Mouse (Mus musculus) forebrain, postnatal 0 days (tissue): Measurements from ENCODE around the gene Lrrn4cl. TPM values are rescaled to one million over a fixed set of nuclear protein-coding genes. Genes with fewer than 3 reads are reported as not detected.
A peak's percentile ranks its signal among the peaks of the same experiment; 100 is the strongest.

Experiments
- ATAC-seq: fragments of 200-750 bp; cut with Nextera tagmentation; 2 replicates; pipeline ENCODE4 v1.8.0; 2017; ENCODE audit warnings: mild to moderate bottlenecking, moderate library complexity
- DNase-seq: peaks from one replicate; pipeline ENCODE4 v3.0.0-alpha.2; 2015
- H3K27ac ChIP-seq: fragments of 300-500 bp; sonication (generic); 2 replicates; pipeline ENCODE4 v1.5.1; 2014; ENCODE audit warnings: low read depth, mild to moderate bottlenecking, antibody characterized with exemption, low read length, moderate library complexity, mixed read lengths
- H3K27me3 ChIP-seq: fragments of 300-500 bp; sonication (generic); 2 replicates; pipeline ENCODE4 v1.6.1; 2014; ENCODE audit warnings: mild to moderate bottlenecking, low read length, mixed read lengths; ENCODE audit not compliant: insufficient read depth
- H3K36me3 ChIP-seq: fragments of 300-500 bp; sonication (generic); 2 replicates; pipeline ENCODE4 v1.6.1; 2014; ENCODE audit warnings: mild to moderate bottlenecking, moderate library complexity; ENCODE audit not compliant: insufficient read depth
- H3K4me1 ChIP-seq: fragments of 300-500 bp; sonication (generic); 2 replicates; pipeline ENCODE4 v1.6.1; 2014; ENCODE audit warnings: antibody characterized with exemption; ENCODE audit not compliant: insufficient read depth
- H3K4me2 ChIP-seq: fragments of 300-500 bp; sonication (generic); 2 replicates; pipeline ENCODE4 v1.6.1; 2014; ENCODE audit warnings: low read depth, mild to moderate bottlenecking, moderate library complexity
- H3K4me3 ChIP-seq: fragments of 300-500 bp; sonication (generic); 2 replicates; pipeline ENCODE4 v1.5.1; 2014; ENCODE audit warnings: low read depth, low read length, mixed read lengths
- H3K9ac ChIP-seq: fragments of 300-500 bp; sonication (generic); 2 replicates; pipeline ENCODE4 v1.6.1; 2014; ENCODE audit warnings: mild to moderate bottlenecking
- H3K9me3 ChIP-seq: fragments of 300-500 bp; sonication (generic); 2 replicates; pipeline ENCODE4 v1.6.1; 2016; ENCODE audit warnings: low read length
- CTCF ChIP-seq: sonication (generic); IDR thresholded peaks from 2 replicates; pipeline ENCODE4 v1.5.1; 2016; ENCODE audit warnings: antibody characterized with exemption, control low read depth, low read depth
- WGBS: fragments of 180-500 bp; shearing (Covaris S2); extraction: QIAGEN DNeasy Blood & Tissue Kit; methylation state at CpG from one replicate; pipeline ENCODE4 v1.1.7; 2014; 5-methylcytosine and 5-hydroxymethylcytosine counted together
- polyA plus RNA-seq: library from polyadenylated mRNA; unstranded; fragments of >200 nt; fragmentation: Nextera tagmentation; extraction: Ambion mirVana; gene quantifications from 2 replicates; pipeline ENCODE4 v1.2.1, GENCODE M21; 2015
- total RNA-seq: library from RNA; depleted of rRNA; stranded (reverse); fragments of >200 nt; gene quantifications from 2 replicates; pipeline ENCODE4 v1.2.3, GENCODE M21; 2014; rRNA removed

The Lrrn4cl gene
- total RNA-seq (1.5 and 2.6 TPM in 2 replicates), polyA plus RNA-seq (0.58 and 0.88 TPM in 2 replicates)

DNA sequence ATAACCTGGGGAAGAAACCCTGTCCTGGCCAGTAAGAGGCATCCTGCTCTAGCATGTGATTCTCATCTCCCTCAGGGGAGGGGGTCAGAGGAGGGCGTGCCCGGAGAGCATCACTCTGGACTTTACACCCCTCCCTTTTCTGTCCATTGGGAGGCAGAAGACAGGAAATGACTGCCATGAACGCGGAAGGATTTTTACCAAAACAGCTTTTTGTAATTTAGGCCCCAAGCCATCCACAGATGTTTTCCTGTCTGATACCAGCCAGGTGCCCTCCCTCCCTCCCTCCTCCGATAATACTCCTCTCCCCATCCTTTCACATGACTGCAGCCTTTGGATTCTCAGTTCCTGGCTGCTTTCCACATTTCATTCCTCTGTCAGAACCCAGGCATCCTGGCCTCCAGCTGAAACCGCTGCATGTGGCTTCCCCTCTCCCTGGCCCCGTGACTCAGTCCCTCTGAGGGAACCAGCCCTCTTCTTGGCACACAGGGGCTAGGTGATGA is at the start of gene Lrrn4cl:
Gene Lrrn4cl, plus strand, starts transcription at position 367 of the 500 bp plus-strand sequence.
- no peak for TF ChIP-seq CTCF
- peak; percentile 45 for ATAC-seq

GRCm38 (mm10) chr19:8802130-8802821 is 48.3 kb upstream of the Lrrn4cl start, which contains the start of gene Zbtb3:
Gene Zbtb3 (plus strand): TSS chr19:8802555.
- no peak for TF ChIP-seq CTCF
- ATAC-seq (peak; percentile 97), DNase-seq (peak; percentile 97)
- 2% methylated on average over 30 of the region's 30 CpGs for WGBS
- peak within 1 kb of the TSS; percentile 75 for H3K4me2 ChIP-seq
- H3K27me3 ChIP-seq = no peaks in the 10 kb centered on the region
- H3K9me3 ChIP-seq = no peaks in the 10 kb centered on the region
- peaks cover 2% of the 10 kb centered on the region; the same call in 1 of the 2 replicates for H3K36me3 ChIP-seq
- peaks cover 7% of the 10 kb centered on the region for H3K4me1 ChIP-seq
- peak within 1 kb of the TSS; percentile 56 for H3K9ac ChIP-seq
- peak within 1 kb of the TSS; percentile 58 for H3K4me3 ChIP-seq
- peak within 1 kb of the TSS; percentile 90 for H3K27ac ChIP-seq

More for the DNA sequence above, at the start of gene Lrrn4cl:
- Histone ChIP-seq H3K4me2 (no peak within 1 kb of the TSS), H3K27ac (no peak within 1 kb of the TSS), H3K4me3 (no peak within 1 kb of the TSS), H3K27me3 (no peaks in the 10 kb centered on the region), H3K36me3 (peaks cover 37% of the 10 kb centered on the region), H3K9me3 (no peaks in the 10 kb centered on the region), H3K9ac (no peak within 1 kb of the TSS), H3K4me1 (no peaks in the 10 kb centered on the region)
- no peak for DNase-seq
- 38% methylated on average over 7 of the region's 7 CpGs for WGBS

- H3K36me3 ChIP-seq = peaks cover 5% of the 10 kb centered on the region; the same call in 1 of the 2 replicates
- H3K27me3 ChIP-seq = no peaks in the 10 kb centered on the region
- H3K4me3 ChIP-seq = peak overlapping the region; percentile 58; the same call in 1 of the 2 replicates
- peak overlapping the region; percentile 90; the same call in 1 of the 2 replicates for H3K27ac ChIP-seq
- ATAC-seq (no peak), DNase-seq (no peak)
- WGBS = 91% methylated on average over 9 of the region's 9 CpGs
- peaks cover 7% of the 10 kb centered on the region for H3K4me1 ChIP-seq
- no peak for TF ChIP-seq CTCF
- no peaks in the 10 kb centered on the region for H3K9me3 ChIP-seq
- H3K4me2 ChIP-seq = peak overlapping the region; percentile 75
- peak overlapping the region; percentile 56; the same call in 1 of the 2 replicates for H3K9ac ChIP-seq
Measured at GRCm38 (mm10) chr19:8803204-8803780, 47.3 kb upstream of the Lrrn4cl start.

- no peak for DNase-seq
- Histone ChIP-seq H3K9me3 (no peaks in the 10 kb centered on the region), H3K27me3 (no peaks in the 10 kb centered on the region), H3K4me2 (no peak overlapping the region), H3K36me3 (peaks cover 12% of the 10 kb centered on the region; the same call in 1 of the 2 replicates), H3K4me3 (no peak overlapping the region), H3K4me1 (peaks cover 7% of the 10 kb centered on the region), H3K27ac (no peak overlapping the region), H3K9ac (no peak overlapping the region)
- no peak for ATAC-seq
- 94% methylated on average over 11 of the region's 11 CpGs for WGBS
- TF ChIP-seq CTCF = no peak
Measured at GRCm38 (mm10) chr19:8803879-8804660, 46.5 kb upstream of the Lrrn4cl start.

DNA sequence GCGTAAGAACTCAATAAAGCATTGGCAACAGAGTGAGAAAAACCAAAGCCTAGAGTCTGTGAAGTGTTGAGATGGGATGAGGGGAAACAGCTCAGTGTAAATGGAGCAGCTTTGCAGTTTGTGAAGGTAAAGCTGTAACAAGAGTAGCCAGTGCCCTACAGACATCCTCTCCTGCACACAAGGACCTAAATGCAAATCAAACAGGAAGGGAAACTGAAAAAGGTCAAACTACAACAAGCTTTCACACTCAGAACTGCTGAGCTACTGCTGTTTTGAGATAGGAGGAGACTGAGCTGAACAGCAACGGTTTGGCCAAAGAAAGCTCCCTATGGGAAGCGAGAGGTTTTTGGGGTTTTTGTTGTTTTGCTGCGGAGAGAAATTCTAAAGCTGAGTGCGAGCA is 43.8 kb upstream of the Lrrn4cl start:
- ATAC-seq (no peak), DNase-seq (no peak)
- Histone ChIP-seq H3K27me3 (no peaks in the 10 kb centered on the region), H3K9ac (no peak overlapping the region), H3K9me3 (no peaks in the 10 kb centered on the region), H3K27ac (no peak overlapping the region), H3K4me1 (peaks cover 7% of the 10 kb centered on the region), H3K36me3 (peaks cover 30% of the 10 kb centered on the region), H3K4me2 (no peak overlapping the region), H3K4me3 (no peak overlapping the region)
- TF ChIP-seq CTCF = no peak
- WGBS = 89% methylated on average over 5 of the region's 5 CpGs

DNA sequence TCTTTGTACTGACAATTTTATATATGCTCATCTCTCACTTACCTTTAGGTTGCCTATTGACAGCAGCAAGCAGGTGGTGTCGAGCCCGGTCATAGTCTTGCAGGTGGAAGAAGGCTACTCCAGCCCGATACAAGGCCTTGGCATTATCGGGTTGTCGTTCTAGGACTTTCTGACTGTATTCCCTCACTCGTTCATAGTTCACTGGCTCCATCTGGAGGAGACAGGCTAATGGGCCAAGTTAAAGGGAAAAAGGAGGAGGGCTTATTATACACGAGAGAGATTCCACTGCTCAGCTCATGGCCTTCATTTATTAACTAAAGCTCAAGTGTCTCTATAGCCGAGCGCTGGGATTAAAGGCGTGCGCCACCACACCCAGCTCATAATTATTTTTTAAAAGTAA is 34.8 kb upstream of the Lrrn4cl start:
- DNase-seq (no peak), ATAC-seq (no peak)
- no peak overlapping the region for H3K4me3 ChIP-seq
- TF ChIP-seq CTCF = peak; percentile 36
- no peak overlapping the region for H3K9ac ChIP-seq
- peaks cover 18% of the 10 kb centered on the region for H3K4me1 ChIP-seq
- H3K4me2 ChIP-seq = no peak overlapping the region
- 65% methylated on average over 11 of the region's 11 CpGs for WGBS
- H3K36me3 ChIP-seq = peaks cover 12% of the 10 kb centered on the region
- H3K27ac ChIP-seq = no peak overlapping the region
- H3K9me3 ChIP-seq = no peaks in the 10 kb centered on the region
- no peaks in the 10 kb centered on the region for H3K27me3 ChIP-seq
